Mouse (Mus musculus) bone marrow, adult 2 months (tissue): ENCODE measurements around the gene Coro1c.

Experiments used
- CTCF ChIP-seq: fragments of 200-500 bp; IDR thresholded peaks from 2 replicates; pipeline ENCODE4 v1.5.1; 2011; ENCODE audit warnings: low read length, control low read depth; ENCODE audit not compliant: control insufficient read depth, insufficient read depth
- POLR2A ChIP-seq: fragments of 200-500 bp; IDR thresholded peaks from 2 replicates; pipeline ENCODE4 v1.6.1; 2011; ENCODE audit warnings: low read depth, mild to moderate bottlenecking, control low read depth, low read length, borderline replicate concordance; ENCODE audit not compliant: control insufficient read depth

- TF ChIP-seq POLR2A (no peak), CTCF (no peak)
Measured at GRCm38 (mm10) chr5:113815041-113815389, 93.5 kb downstream of the Coro1c start.
